Mouse (Mus musculus): ENCODE measurements around the gene Dis3l2. TPM values are rescaled to one million over a fixed set of nuclear protein-coding genes. Genes with fewer than 3 reads are reported as not detected.

Dis3l2 gene
- polyA plus RNA-seq (2015; fragmentation: Nextera tagmentation; extraction: Ambion mirVana), result 22.1 and 22.8 TPM in 2 replicates

GRCm38 (mm10) chr1:86703300-86703964 is at the start of gene Dis3l2:
TSS of gene Dis3l2 (plus strand) at chr1:86703808.
- H3K27ac ChIP-seq (ENCODE audit: low read length), result peak within 1 kb of the TSS; percentile 91
- peak; percentile 90 for ATAC-seq (ENCODE audit: insufficient read depth, low FRiP score)
- H3K36me3 ChIP-seq (ENCODE audit: control insufficient read depth, insufficient read depth, low read length), result no peaks in the 10 kb centered on the region

DNA sequence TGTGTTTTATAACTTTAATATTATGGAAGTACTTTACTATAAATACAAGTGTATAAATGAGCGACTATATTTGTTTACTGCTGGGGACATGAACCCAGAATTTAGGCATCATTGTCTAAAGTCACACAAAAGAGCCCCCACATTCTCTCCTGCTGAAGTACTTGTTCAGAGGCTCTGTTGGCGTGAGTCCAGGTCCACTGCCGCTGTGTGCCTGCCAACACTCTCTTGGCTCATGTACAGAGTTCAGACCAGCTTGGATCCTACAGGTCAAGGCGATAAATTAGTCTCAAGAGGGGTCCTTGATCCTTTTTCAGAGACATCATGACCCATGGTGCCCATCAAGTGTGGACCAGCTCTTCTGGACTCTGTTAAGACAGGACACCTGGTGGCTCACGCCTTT is 46.5 kb upstream of the Dis3l2 start:
- 70% methylated on average over 5 of the region's 5 CpGs for WGBS
- no peaks in the 10 kb centered on the region for H3K9me3 ChIP-seq (replicated peaks; ENCODE audit: control insufficient read depth, low read length)
- H3K4me2 ChIP-seq (ENCODE audit: low read depth, low read length), result no peak overlapping the region
- H3K27me3 ChIP-seq (ENCODE audit: control insufficient read depth, insufficient read depth, low read length), result no peaks in the 10 kb centered on the region
- no peaks in the 10 kb centered on the region for H3K4me1 ChIP-seq (ENCODE audit: control insufficient read depth, insufficient read depth, low read length)
- no peaks in the 10 kb centered on the region for H3K36me3 ChIP-seq (ENCODE audit: control insufficient read depth, insufficient read depth, low read length)
- no peak for ATAC-seq (ENCODE audit: insufficient read depth, low FRiP score)
- no peak overlapping the region for H3K4me3 ChIP-seq (replicated peaks; ENCODE audit: low read length)
- no peak overlapping the region for H3K9ac ChIP-seq (ENCODE audit: low read length)
- H3K27ac ChIP-seq (ENCODE audit: low read length), result no peak overlapping the region

More at GRCm38 (mm10) chr1:86703300-86703964, at the start of gene Dis3l2:
- peaks cover 5% of the 10 kb centered on the region for H3K4me1 ChIP-seq (ENCODE audit: control insufficient read depth, insufficient read depth, low read length)
- peak within 1 kb of the TSS; percentile 71 for H3K4me3 ChIP-seq (replicated peaks; ENCODE audit: low read length)
- H3K4me2 ChIP-seq (ENCODE audit: low read depth, low read length), result peak within 1 kb of the TSS; percentile 78
- H3K9me3 ChIP-seq (replicated peaks; ENCODE audit: control insufficient read depth, low read length), result no peaks in the 10 kb centered on the region
- 3% methylated on average over 54 of the region's 54 CpGs for WGBS
- no peaks in the 10 kb centered on the region for H3K27me3 ChIP-seq (ENCODE audit: control insufficient read depth, insufficient read depth, low read length)
- H3K9ac ChIP-seq (ENCODE audit: low read length), result peak within 1 kb of the TSS; percentile 94

GRCm38 (mm10) chr1:86665091-86665490 is 38.5 kb upstream of the Dis3l2 start:
- no peak for ATAC-seq (ENCODE audit: insufficient read depth, low FRiP score)
- no peak overlapping the region for H3K4me2 ChIP-seq (ENCODE audit: low read depth, low read length)

DNA sequence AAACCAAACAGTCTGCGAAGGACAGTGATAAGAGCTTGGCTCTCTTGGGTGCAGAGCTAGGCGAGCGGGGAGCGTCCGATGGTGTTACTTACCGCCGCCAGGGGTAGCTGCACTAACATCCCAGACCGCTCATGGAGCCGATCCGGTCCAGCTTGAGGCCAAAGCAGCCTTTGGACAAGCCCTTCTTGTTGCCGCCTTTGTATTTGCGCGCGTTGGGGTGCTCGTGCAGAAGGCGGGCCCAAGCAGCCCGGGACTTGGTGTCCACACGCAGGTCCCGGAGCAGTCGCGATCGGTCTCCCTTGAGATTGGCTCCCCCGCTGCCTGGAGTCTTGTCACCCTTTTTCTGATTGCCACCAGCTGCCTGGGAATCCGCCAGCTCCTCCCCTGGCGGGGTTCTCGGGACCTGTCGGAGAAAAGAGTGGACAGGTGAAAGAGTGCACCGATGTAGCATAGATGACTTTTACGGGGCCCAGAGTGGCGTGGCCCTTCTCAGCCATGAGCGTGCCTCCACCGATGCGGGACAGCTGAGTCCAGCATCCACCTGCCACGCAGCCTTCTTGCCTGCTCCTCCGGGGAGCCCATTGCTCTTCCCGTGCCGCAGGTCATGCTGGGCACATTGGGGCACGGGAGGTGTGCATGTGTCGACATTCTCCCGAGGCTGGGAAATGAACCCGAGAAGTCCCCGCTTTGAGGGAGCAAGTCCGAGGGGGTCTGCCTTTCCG is 33.9 kb upstream of the Dis3l2 start:
- Histone ChIP-seq H3K4me2 (ENCODE audit: low read depth, low read length) (peak overlapping the region; percentile 98), H3K36me3 (ENCODE audit: control insufficient read depth, insufficient read depth, low read length) (no peaks in the 10 kb centered on the region), H3K9ac (ENCODE audit: low read length) (peak overlapping the region; percentile 61), H3K9me3 (replicated peaks; ENCODE audit: control insufficient read depth, low read length) (no peaks in the 10 kb centered on the region), H3K27me3 (ENCODE audit: control insufficient read depth, insufficient read depth, low read length) (peaks cover 33% of the 10 kb centered on the region), H3K4me1 (ENCODE audit: control insufficient read depth, insufficient read depth, low read length) (peaks cover 13% of the 10 kb centered on the region; the same call in 1 of the 2 replicates), H3K4me3 (replicated peaks; ENCODE audit: low read length) (peak overlapping the region; percentile 58), H3K27ac (ENCODE audit: low read length) (no peak overlapping the region)
- 2% methylated on average over 44 of the region's 44 CpGs for WGBS
- peak; percentile 72; the same call in 1 of the 2 replicates for ATAC-seq (ENCODE audit: insufficient read depth, low FRiP score)

More at GRCm38 (mm10) chr1:86665091-86665490, 38.5 kb upstream of the Dis3l2 start:
- H3K4me1 ChIP-seq (ENCODE audit: control insufficient read depth, insufficient read depth, low read length), result 0 out of 2 replicates have a peak, but pooled peaks cover 5% of the 10 kb centered on the region
- no peaks in the 10 kb centered on the region for H3K9me3 ChIP-seq (replicated peaks; ENCODE audit: control insufficient read depth, low read length)
- no peak overlapping the region for H3K4me3 ChIP-seq (replicated peaks; ENCODE audit: low read length)
- peaks cover 20% of the 10 kb centered on the region for H3K27me3 ChIP-seq (ENCODE audit: control insufficient read depth, insufficient read depth, low read length)
- H3K27ac ChIP-seq (ENCODE audit: low read length), result no peak overlapping the region
- 81% methylated on average over 2 of the region's 2 CpGs for WGBS
- H3K36me3 ChIP-seq (ENCODE audit: control insufficient read depth, insufficient read depth, low read length), result no peaks in the 10 kb centered on the region
- H3K9ac ChIP-seq (ENCODE audit: low read length), result no peak overlapping the region

DNA sequence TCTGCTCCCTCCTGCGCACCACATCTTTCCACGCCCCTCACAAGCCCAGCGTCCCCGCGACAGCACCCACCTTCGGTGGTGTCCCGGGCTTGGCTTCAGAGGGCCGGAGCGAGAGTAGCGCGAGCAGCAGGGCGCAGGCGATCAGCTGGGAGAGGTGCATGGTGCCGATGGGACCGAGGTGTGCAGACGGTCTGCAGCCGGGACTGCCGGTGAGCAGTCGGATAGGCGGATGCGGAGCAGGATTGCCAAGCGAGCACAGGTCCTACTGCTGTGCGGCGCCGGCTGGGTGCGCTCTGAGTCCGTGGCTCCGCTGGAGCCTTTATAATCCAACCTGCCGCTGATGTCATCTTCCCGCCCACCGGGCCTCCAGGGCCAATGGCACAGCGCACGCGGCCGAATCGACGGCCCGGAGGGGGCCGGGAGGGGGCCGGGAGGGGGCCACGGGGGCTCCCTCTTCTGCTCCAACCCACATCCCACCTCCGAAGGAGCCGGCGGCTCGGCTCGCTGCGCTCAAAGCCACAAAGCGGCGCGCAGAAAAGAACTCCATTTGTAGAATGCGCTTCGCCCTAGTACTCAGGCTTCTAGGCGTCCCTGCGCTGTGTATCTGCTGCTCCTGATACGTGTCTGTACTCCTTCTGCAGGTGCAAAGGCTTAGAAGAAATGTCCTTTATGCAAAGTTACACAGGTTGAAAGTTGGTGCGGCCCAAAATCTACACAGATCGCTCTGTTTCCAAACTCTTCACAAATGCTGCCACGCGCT is 33.1 kb upstream of the Dis3l2 start, which contains the start of gene Nppc:
Nppc (minus strand) TSS at position 293 of the 760 bp plus-strand sequence.
- H3K27ac ChIP-seq (ENCODE audit: low read length), result no peak within 1 kb of the TSS
- no peaks in the 10 kb centered on the region for H3K36me3 ChIP-seq (ENCODE audit: control insufficient read depth, insufficient read depth, low read length)
- H3K9ac ChIP-seq (ENCODE audit: low read length), result peak within 1 kb of the TSS; percentile 63
- no peaks in the 10 kb centered on the region for H3K9me3 ChIP-seq (replicated peaks; ENCODE audit: control insufficient read depth, low read length)
- ATAC-seq (ENCODE audit: insufficient read depth, low FRiP score), result peak; percentile 90
- H3K4me2 ChIP-seq (ENCODE audit: low read depth, low read length), result peak within 1 kb of the TSS; percentile 98
- WGBS, result 4% methylated on average over 59 of the region's 59 CpGs
- peaks cover 33% of the 10 kb centered on the region for H3K27me3 ChIP-seq (ENCODE audit: control insufficient read depth, insufficient read depth, low read length)
- peak within 1 kb of the TSS; percentile 58 for H3K4me3 ChIP-seq (replicated peaks; ENCODE audit: low read length)
- H3K4me1 ChIP-seq (ENCODE audit: control insufficient read depth, insufficient read depth, low read length), result peaks cover 13% of the 10 kb centered on the region; the same call in 1 of the 2 replicates

GRCm38 (mm10) chr1:86674385-86674784 is 29.2 kb upstream of the Dis3l2 start:
- H3K4me1 ChIP-seq (ENCODE audit: control insufficient read depth, insufficient read depth, low read length), result peaks cover 13% of the 10 kb centered on the region; the same call in 1 of the 2 replicates
- WGBS, result 31% methylated on average over 9 of the region's 9 CpGs

DNA sequence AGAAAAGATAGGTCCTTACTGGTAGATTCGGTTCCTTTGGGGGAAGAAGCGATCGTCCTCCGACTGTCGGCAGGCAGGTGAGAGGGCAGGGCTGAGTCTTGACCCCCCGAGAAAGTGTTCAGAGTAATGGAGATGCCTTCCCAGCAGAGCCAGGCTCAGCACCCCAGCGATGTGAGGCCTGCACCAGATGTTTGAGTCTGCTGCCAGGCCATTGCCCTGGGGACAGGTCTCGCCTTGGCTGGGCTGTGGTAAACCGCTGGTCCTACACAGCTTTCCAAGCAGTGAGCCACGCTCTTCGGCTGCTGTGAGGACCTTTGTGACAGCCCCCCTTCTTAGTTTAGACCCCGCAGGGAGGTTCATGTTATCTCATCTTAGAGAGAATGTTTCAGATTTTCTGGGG is 28.5 kb upstream of the Dis3l2 start:
- no peak overlapping the region for H3K4me3 ChIP-seq (replicated peaks; ENCODE audit: low read length)
- no peaks in the 10 kb centered on the region for H3K36me3 ChIP-seq (ENCODE audit: control insufficient read depth, insufficient read depth, low read length)
- H3K4me1 ChIP-seq (ENCODE audit: control insufficient read depth, insufficient read depth, low read length), result peaks cover 8% of the 10 kb centered on the region; the same call in 1 of the 2 replicates
- H3K27ac ChIP-seq (ENCODE audit: low read length), result no peak overlapping the region
- no peaks in the 10 kb centered on the region for H3K9me3 ChIP-seq (replicated peaks; ENCODE audit: control insufficient read depth, low read length)
- no peak overlapping the region for H3K4me2 ChIP-seq (ENCODE audit: low read depth, low read length)
- peaks cover 13% of the 10 kb centered on the region; the same call in 1 of the 2 replicates for H3K27me3 ChIP-seq (ENCODE audit: control insufficient read depth, insufficient read depth, low read length)
- ATAC-seq (ENCODE audit: insufficient read depth, low FRiP score), result no peak
- WGBS, result 85% methylated on average over 12 of the region's 12 CpGs
- H3K9ac ChIP-seq (ENCODE audit: low read length), result no peak overlapping the region

More at GRCm38 (mm10) chr1:86674385-86674784, 29.2 kb upstream of the Dis3l2 start:
- no peaks in the 10 kb centered on the region for H3K9me3 ChIP-seq (replicated peaks; ENCODE audit: control insufficient read depth, low read length)
- no peak overlapping the region for H3K4me3 ChIP-seq (replicated peaks; ENCODE audit: low read length)
- no peak overlapping the region for H3K9ac ChIP-seq (ENCODE audit: low read length)
- H3K27ac ChIP-seq (ENCODE audit: low read length), result no peak overlapping the region
- H3K27me3 ChIP-seq (ENCODE audit: control insufficient read depth, insufficient read depth, low read length), result peaks cover 18% of the 10 kb centered on the region; the same call in 1 of the 2 replicates
- H3K4me2 ChIP-seq (ENCODE audit: low read depth, low read length), result no peak overlapping the region
- no peaks in the 10 kb centered on the region for H3K36me3 ChIP-seq (ENCODE audit: control insufficient read depth, insufficient read depth, low read length)
- ATAC-seq (ENCODE audit: insufficient read depth, low FRiP score), result no peak

GRCm38 (mm10) chr1:86677624-86678023 is 26.0 kb upstream of the Dis3l2 start:
- H3K27me3 ChIP-seq (ENCODE audit: control insufficient read depth, insufficient read depth, low read length), result no peaks in the 10 kb centered on the region; the same call in 1 of the 2 replicates
- H3K9ac ChIP-seq (ENCODE audit: low read length), result no peak overlapping the region
- H3K4me2 ChIP-seq (ENCODE audit: low read depth, low read length), result no peak overlapping the region
- H3K27ac ChIP-seq (ENCODE audit: low read length), result no peak overlapping the region
- H3K36me3 ChIP-seq (ENCODE audit: control insufficient read depth, insufficient read depth, low read length), result no peaks in the 10 kb centered on the region
- H3K4me1 ChIP-seq (ENCODE audit: control insufficient read depth, insufficient read depth, low read length), result peaks cover 6% of the 10 kb centered on the region; the same call in 1 of the 2 replicates
- H3K4me3 ChIP-seq (replicated peaks; ENCODE audit: low read length), result no peak overlapping the region
- H3K9me3 ChIP-seq (replicated peaks; ENCODE audit: control insufficient read depth, low read length), result no peaks in the 10 kb centered on the region
- WGBS, result 71% methylated on average over 3 of the region's 3 CpGs
- ATAC-seq (ENCODE audit: insufficient read depth, low FRiP score), result peak; percentile 34; the same call in 1 of the 2 replicates

Measured in stomach, embryonic 16.5 days (tissue).